Mouse (Mus musculus) CH12.LX (cell line): ENCODE results near the gene Prelp. TPM values are rescaled to one million over a fixed set of nuclear protein-coding genes. Genes with fewer than 3 reads are reported as not detected.

Source experiments
- DNase-seq: peaks from one replicate; pipeline ENCODE4 v3.0.0-alpha.2; 2013; ENCODE audit errors: extremely low read depth
- H3K27ac ChIP-seq: 2 replicates; pipeline ENCODE4 v1.5.1; 2012; ENCODE audit warnings: low read depth, mild to moderate bottlenecking, control low read depth, moderate library complexity; ENCODE audit not compliant: insufficient read depth
- H3K27me3 ChIP-seq: replicated peaks from 2 replicates; pipeline ENCODE3; 2012; ENCODE audit warnings: inconsistent platforms
- H3K36me3 ChIP-seq, 2 experiments: replicated peaks in 1 of 2; 2 replicates each; pipeline versions ENCODE3 to v1.6.1; 2012; ENCODE audit warnings: inconsistent platforms in 1 of 2, low read length in 1 of 2, mild to moderate bottlenecking in 1 of 2, mixed read lengths in 1 of 2, moderate library complexity in 1 of 2; ENCODE audit not compliant: control insufficient read depth in 1 of 2, insufficient read depth in 1 of 2
- H3K4me1 ChIP-seq, 2 experiments: 2 replicates each; pipeline ENCODE4 v1.6.1; 2012; ENCODE audit warnings: inconsistent platforms in 1 of 2, moderate library complexity in 1 of 2; ENCODE audit not compliant: insufficient read depth in 2 of 2, control insufficient read depth in 1 of 2
- H3K4me2 ChIP-seq: 2 replicates; pipeline ENCODE4 v1.6.1; 2012; ENCODE audit warnings: low read depth, mild to moderate bottlenecking, control low read depth; ENCODE audit not compliant: poor library complexity, insufficient read depth, severe bottlenecking
- H3K4me3 ChIP-seq, 3 experiments: fragments of 150-350 bp in 1 of 3; sonication (generic) in 1 of 3; replicated peaks in 1 of 3; 2 replicates each; pipeline versions ENCODE3 to v1.5.1; 2011 to 2012; ENCODE audit warnings: low read depth in 2 of 3, low read length in 2 of 3, mild to moderate bottlenecking in 2 of 3, moderate library complexity in 2 of 3, control low read depth in 1 of 3, improper control_type of control experiment in 1 of 3, inconsistent platforms in 1 of 3, mixed read lengths in 1 of 3; ENCODE audit not compliant: poor library complexity in 1 of 3
- H3K79me2 ChIP-seq: replicated peaks from 2 replicates; pipeline ENCODE4 v1.6.1; 2012; ENCODE audit warnings: mild to moderate bottlenecking, moderate library complexity; ENCODE audit not compliant: control insufficient read depth, poor library complexity, insufficient read depth, severe bottlenecking; ENCODE audit errors: extremely low read depth
- H3K9ac ChIP-seq: 2 replicates; pipeline ENCODE4 v1.6.1; 2012; ENCODE audit warnings: low read depth, mild to moderate bottlenecking, control low read depth, moderate library complexity; ENCODE audit not compliant: insufficient read depth
- H3K9me3 ChIP-seq: replicated peaks from 2 replicates; pipeline ENCODE3; 2012; ENCODE audit warnings: low read length, inconsistent platforms, mixed read lengths
- CHD2 ChIP-seq: IDR thresholded peaks from 2 replicates; pipeline ENCODE4 v1.6.1; 2011; ENCODE audit warnings: low read length, improper control_type of control experiment
- ELF1 ChIP-seq: IDR thresholded peaks from 2 replicates; pipeline ENCODE4 v1.6.1; 2014; ENCODE audit warnings: low read depth, mild to moderate bottlenecking, inconsistent platforms, low read length, improper control_type of control experiment
- ETS1 ChIP-seq: conservative IDR thresholded peaks from 2 replicates; pipeline ENCODE4 v1.6.1; 2012; ENCODE audit warnings: low read depth, mild to moderate bottlenecking, inconsistent platforms, low read length, improper control_type of control experiment, moderate library complexity
- IRF4 ChIP-seq: IDR thresholded peaks from 2 replicates; pipeline ENCODE4 v1.6.1; 2014; ENCODE audit warnings: low read depth, mild to moderate bottlenecking, inconsistent platforms, low read length, improper control_type of control experiment
- JUN ChIP-seq: IDR thresholded peaks from 2 replicates; pipeline ENCODE4 v1.6.1; 2011; ENCODE audit warnings: low read depth, mild to moderate bottlenecking, low read length, improper control_type of control experiment, moderate library complexity; ENCODE audit not compliant: insufficient read depth
- JUND ChIP-seq: conservative IDR thresholded peaks from 2 replicates; pipeline ENCODE4 v1.6.1; 2011; ENCODE audit warnings: low read depth, low read length, improper control_type of control experiment
- MAFK ChIP-seq: IDR thresholded peaks from 2 replicates; pipeline ENCODE4 v1.6.1; 2011; ENCODE audit warnings: low read length, improper control_type of control experiment; ENCODE audit not compliant: insufficient replicate concordance
- MAZ ChIP-seq: IDR thresholded peaks from 2 replicates; pipeline ENCODE4 v1.6.1; 2012; ENCODE audit warnings: low read depth, mild to moderate bottlenecking, inconsistent platforms, low read length, improper control_type of control experiment, moderate library complexity
- MYC ChIP-seq: IDR thresholded peaks from 2 replicates; pipeline ENCODE4 v1.6.1; 2011; ENCODE audit warnings: low read depth, mild to moderate bottlenecking, improper control_type of control experiment, low read length
- NRF1 ChIP-seq: IDR thresholded peaks from 2 replicates; pipeline ENCODE4 v1.6.1; 2014; ENCODE audit warnings: low read depth, mild to moderate bottlenecking, inconsistent platforms, low read length, improper control_type of control experiment, moderate library complexity
- PAX5 ChIP-seq: IDR thresholded peaks from 2 replicates; pipeline ENCODE4 v1.6.1; 2012; ENCODE audit warnings: low read length, inconsistent platforms, mixed read lengths
- POLR2A ChIP-seq: IDR thresholded peaks from 2 replicates; pipeline ENCODE4 v1.6.1; 2011; ENCODE audit warnings: low read depth, mild to moderate bottlenecking, improper control_type of control experiment, low read length
- POLR2AphosphoS2 ChIP-seq: IDR thresholded peaks from 2 replicates; pipeline ENCODE4 v1.6.1; 2011; ENCODE audit warnings: low read depth, low read length, improper control_type of control experiment
- RAD21 ChIP-seq: IDR thresholded peaks from 2 replicates; pipeline ENCODE4 v1.6.1; 2011; ENCODE audit warnings: low read depth, mild to moderate bottlenecking, low read length, improper control_type of control experiment, moderate library complexity
- SMC3 ChIP-seq: IDR thresholded peaks from 2 replicates; pipeline ENCODE4 v1.6.1; 2011; ENCODE audit warnings: low read depth, low read length, improper control_type of control experiment
- USF2 ChIP-seq: conservative IDR thresholded peaks from 2 replicates; pipeline ENCODE4 v1.6.1; 2011; ENCODE audit warnings: low read depth, low read length, improper control_type of control experiment
- ZKSCAN1 ChIP-seq: IDR thresholded peaks from 2 replicates; pipeline ENCODE4 v1.6.1; 2012; ENCODE audit warnings: low read depth, inconsistent platforms, low read length, improper control_type of control experiment, borderline replicate concordance
- dilution Hi-C: fragments of 300-500 bp; cut with MboI; formaldehyde crosslinking; loops from 2 replicates; pipeline ENCODE4 v1.14.3; 2020; ENCODE audit warnings: low sequenced_read_pairs; ENCODE audit not compliant: extremely low pct_unique_long_range_greater_than_20kb, extremely low pct_ligation_motif_present
- in situ Hi-C: fragments of 300-500 bp; cut with MboI; formaldehyde crosslinking; loops from 3 replicates; pipeline ENCODE4 v1.14.3; 2019; ENCODE audit warnings: low sequenced_read_pairs, low pct_ligation_motif_present, low pct_unique_long_range_greater_than_20kb, mixed read lengths
- polyA plus RNA-seq: library from polyadenylated mRNA; unstranded; fragments of >175 nt; gene quantifications from 2 replicates; pipeline ENCODE4 v1.2.1, GENCODE M21; 2012; ENCODE audit warnings: low read depth; ENCODE audit not compliant: insufficient read length
- total RNA-seq, 2 experiments: library from RNA; depleted of rRNA; stranded (reverse); fragments of 300-350 nt in 1 of 2; fragments of >200 nt in 1 of 2; gene quantifications; 2 replicates each; pipeline ENCODE4 v1.2.3; 2012 to 2014

Gene Prelp
- total and polyA plus RNA-seq, 3 experiments, result not detected

GRCm38 (mm10) chr1:133917456-133918087 is 3.6 kb downstream of the Prelp start:
- in situ Hi-C loops (loop anchor here (25.0 kb wide), 1 partner anchor 395 kb away; no protein-coding TSS in a partner anchor), dilution Hi-C loops (no loop called here)
- no peaks in the 10 kb centered on the region for H3K9me3 ChIP-seq
- peaks cover 95% of the 10 kb centered on the region for H3K27me3 ChIP-seq
- no peak for DNase-seq
- H3K9ac ChIP-seq, result no peak overlapping the region
- H3K4me3 ChIP-seq, result no peak overlapping the region
- H3K36me3 ChIP-seq, result no peaks in the 10 kb centered on the region
- no peak overlapping the region for H3K4me2 ChIP-seq
- H3K4me1 ChIP-seq, result no peaks in the 10 kb centered on the region
- H3K79me2 ChIP-seq, result no peaks in the 10 kb centered on the region
- no peak for TF ChIP-seq ETS1
- no peak for TF ChIP-seq POLR2A
- no peak for TF ChIP-seq RAD21
- H3K27ac ChIP-seq, result no peak overlapping the region

DNA sequence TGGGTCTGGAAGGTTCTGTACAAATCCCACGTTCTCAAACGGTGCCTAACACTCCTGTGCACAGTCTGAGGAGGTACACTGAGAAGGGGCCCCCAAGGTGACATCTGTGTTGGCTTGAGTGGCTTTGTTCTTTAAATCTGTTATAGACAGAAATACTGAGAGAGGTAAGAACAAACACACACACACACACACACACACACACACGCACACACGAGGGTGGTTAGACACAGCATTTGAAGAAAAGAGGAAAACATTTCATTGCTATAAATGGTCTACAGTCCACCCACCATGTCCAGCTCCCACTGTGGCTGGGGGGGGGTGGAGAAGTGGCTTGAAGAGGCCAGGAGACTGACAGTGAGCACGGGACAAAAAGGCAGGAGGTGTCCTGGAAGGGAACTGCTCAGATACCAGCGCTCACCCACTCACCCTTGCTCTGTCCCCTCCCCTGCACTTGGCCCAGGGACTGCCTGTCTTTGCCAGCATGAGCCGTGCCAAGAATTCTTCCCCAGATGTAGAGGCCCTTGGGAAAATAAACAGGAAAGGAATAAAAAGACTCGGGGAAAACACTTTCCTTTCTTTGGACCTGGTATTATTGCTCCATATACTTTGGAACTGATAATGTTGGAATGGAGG is 5.4 kb downstream of the Prelp start:
- Histone ChIP-seq H3K9ac (no peak overlapping the region), H3K79me2 (no peaks in the 10 kb centered on the region), H3K36me3 (no peaks in the 10 kb centered on the region), H3K4me3 (no peak overlapping the region), H3K4me1 (no peaks in the 10 kb centered on the region), H3K4me2 (no peak overlapping the region), H3K27me3 (peaks cover 94% of the 10 kb centered on the region), H3K27ac (no peak overlapping the region), H3K9me3 (no peaks in the 10 kb centered on the region)
- in situ Hi-C loops (loop anchor here (25.0 kb wide), 1 partner anchor 396 kb away; no protein-coding TSS in a partner anchor), dilution Hi-C loops (no loop called here)
- no peak for DNase-seq
- TF ChIP-seq CHD2, result no peak
- no peak for TF ChIP-seq POLR2AphosphoS2
- no peak for TF ChIP-seq MAZ
- TF ChIP-seq RAD21, result no peak
- no peak for TF ChIP-seq ELF1
- no peak for TF ChIP-seq JUND
- TF ChIP-seq NRF1, result no peak
- TF ChIP-seq MAFK, result no peak
- TF ChIP-seq SMC3, result no peak
- TF ChIP-seq ZKSCAN1, result no peak
- TF ChIP-seq MYC, result no peak
- TF ChIP-seq POLR2A, result no peak
- no peak for TF ChIP-seq PAX5
- no peak for TF ChIP-seq JUN
- TF ChIP-seq USF2, result no peak
- no peak for TF ChIP-seq IRF4
